Mouse (Mus musculus) megakaryocyte progenitor cell, adult 5-6 weeks (primary cell): Measurements from ENCODE around the gene Pbx1. TPM values are rescaled to one million over a fixed set of nuclear protein-coding genes. Genes with fewer than 3 reads are reported as not detected.

Experiments used
- ATAC-seq: replicated peaks from 2 replicates; pipeline ENCODE4 v1.8.0; 2016; ENCODE audit warnings: mild to moderate bottlenecking, moderate TSS enrichment, inconsistent platforms; ENCODE audit not compliant: poor library complexity
- total RNA-seq, 2 experiments: library from RNA; stranded (forward) in 1 of 2; stranded (reverse) in 1 of 2; fragments of 157-497, 149-512 nt in 1 of 2; fragments of 200-1000 nt in 1 of 2; gene quantifications; 2 replicates each; pipeline versions ENCODE4 v1.2.3 to v1.2.4; 2015 to 2017

Gene Pbx1
- total RNA-seq, 2 experiments from 2014 or later: 2.5 to 10.7 TPM

GRCm38 (mm10) chr1:168180622-168181441 is 251.2 kb downstream of the Pbx1 start:
- ATAC-seq: no peak

GRCm38 (mm10) chr1:168179691-168180090 is 252.4 kb downstream of the Pbx1 start:
- no peak for ATAC-seq

- ATAC-seq: no peak
Observed at GRCm38 (mm10) chr1:168178611-168179010, 253.5 kb downstream of the Pbx1 start.

GRCm38 (mm10) chr1:168175586-168175985 is 256.5 kb downstream of the Pbx1 start:
- no peak for ATAC-seq

GRCm38 (mm10) chr1:168169791-168170190 is 262.3 kb downstream of the Pbx1 start:
- no peak for ATAC-seq

GRCm38 (mm10) chr1:168169052-168169779 is 262.9 kb downstream of the Pbx1 start:
- no peak for ATAC-seq

GRCm38 (mm10) chr1:168167781-168168180 is 264.3 kb downstream of the Pbx1 start:
- ATAC-seq: no peak

GRCm38 (mm10) chr1:168166841-168167240 is 265.2 kb downstream of the Pbx1 start:
- ATAC-seq: no peak

- ATAC-seq: no peak
Observed at GRCm38 (mm10) chr1:168164945-168165344, 267.1 kb downstream of the Pbx1 start.

- no peak for ATAC-seq
Observed at GRCm38 (mm10) chr1:168163521-168164233, 268.4 kb downstream of the Pbx1 start.

GRCm38 (mm10) chr1:168139138-168139682 is 292.9 kb downstream of the Pbx1 start:
- no peak for ATAC-seq

- no peak for ATAC-seq
Observed at GRCm38 (mm10) chr1:168138669-168139068, 293.4 kb downstream of the Pbx1 start.

- ATAC-seq: no peak
Observed at GRCm38 (mm10) chr1:168137890-168138289, 294.2 kb downstream of the Pbx1 start.

- ATAC-seq: no peak
Observed at GRCm38 (mm10) chr1:168135545-168135944, 296.5 kb downstream of the Pbx1 start.

GRCm38 (mm10) chr1:168133696-168134095 is 298.4 kb downstream of the Pbx1 start:
- ATAC-seq: no peak

- no peak for ATAC-seq
Observed at GRCm38 (mm10) chr1:168128004-168128403, 304.1 kb downstream of the Pbx1 start.

GRCm38 (mm10) chr1:168124643-168125490 is 307.2 kb downstream of the Pbx1 start:
- ATAC-seq: no peak

- no peak for ATAC-seq
Observed at GRCm38 (mm10) chr1:168118077-168118476, 314.0 kb downstream of the Pbx1 start.

- ATAC-seq: no peak
Observed at GRCm38 (mm10) chr1:168117367-168117766, 314.7 kb downstream of the Pbx1 start.

GRCm38 (mm10) chr1:168109797-168110196 is 322.3 kb downstream of the Pbx1 start:
- ATAC-seq: no peak
